Mouse (Mus musculus) kidney, embryonic 14.5 days (tissue): Measurements from ENCODE around the gene Hyls1. TPM values are rescaled to one million over a fixed set of nuclear protein-coding genes. Genes with fewer than 3 reads are reported as not detected.
"Not testable (repeated sequence)": the region's sequence is repeated elsewhere in the genome, so short reads cannot be mapped to it uniquely, and the experiment has no call there.

Source experiments
- ATAC-seq: fragments of 200-750 bp; cut with Nextera tagmentation; 2 replicates; pipeline ENCODE4 v1.8.0; 2017; ENCODE audit warnings: moderate number of reproducible peaks, mild to moderate bottlenecking, moderate TSS enrichment, moderate library complexity; ENCODE audit not compliant: low FRiP score, low TSS enrichment
- H3K27ac ChIP-seq: fragments of 300-500 bp; sonication (generic); 2 replicates; pipeline ENCODE4 v1.5.1; 2014; ENCODE audit warnings: low read depth, mild to moderate bottlenecking, low read length, moderate library complexity, mixed read lengths
- H3K27me3 ChIP-seq: fragments of 300-500 bp; sonication (generic); 2 replicates; pipeline ENCODE4 v1.6.1; 2014; ENCODE audit warnings: mild to moderate bottlenecking, low read length; ENCODE audit not compliant: control insufficient read depth, insufficient read depth
- H3K36me3 ChIP-seq: fragments of 300-500 bp; sonication (generic); 2 replicates; pipeline ENCODE4 v1.6.1; 2014; ENCODE audit warnings: low read length, mixed read lengths; ENCODE audit not compliant: control insufficient read depth, insufficient read depth
- H3K4me1 ChIP-seq: fragments of 300-500 bp; sonication (generic); 2 replicates; pipeline ENCODE4 v1.6.1; 2014; ENCODE audit warnings: low read length, mixed read lengths; ENCODE audit not compliant: control insufficient read depth, insufficient read depth
- H3K4me2 ChIP-seq: fragments of 300-500 bp; sonication (generic); replicated peaks from 2 replicates; pipeline ENCODE4 v1.6.1; 2014; ENCODE audit warnings: low read depth, mild to moderate bottlenecking, low read length
- H3K4me3 ChIP-seq: fragments of 300-500 bp; sonication (generic); 2 replicates; pipeline ENCODE4 v1.5.1; 2014; ENCODE audit warnings: mild to moderate bottlenecking, low read length
- H3K9ac ChIP-seq: fragments of 300-500 bp; sonication (generic); 2 replicates; pipeline ENCODE4 v1.6.1; 2014; ENCODE audit warnings: low read depth, mild to moderate bottlenecking, low read length, moderate library complexity
- H3K9me3 ChIP-seq: fragments of 300-500 bp; sonication (generic); 2 replicates; pipeline ENCODE4 v1.6.1; 2016; ENCODE audit warnings: low read length; ENCODE audit not compliant: control insufficient read depth
- WGBS: fragments of 180-500 bp; shearing (Covaris S2); extraction: QIAGEN DNeasy Blood & Tissue Kit; methylation state at CpG from one replicate; pipeline ENCODE4 v1.1.7; 2014; 5-methylcytosine and 5-hydroxymethylcytosine counted together
- polyA plus RNA-seq: library from polyadenylated mRNA; unstranded; fragments of >200 nt; fragmentation: Nextera tagmentation; extraction: Ambion mirVana; gene quantifications from 2 replicates; pipeline ENCODE4 v1.2.1, GENCODE M21; 2014

Hyls1 gene
- polyA plus RNA-seq = 16.6 and 17.0 TPM in 2 replicates

DNA sequence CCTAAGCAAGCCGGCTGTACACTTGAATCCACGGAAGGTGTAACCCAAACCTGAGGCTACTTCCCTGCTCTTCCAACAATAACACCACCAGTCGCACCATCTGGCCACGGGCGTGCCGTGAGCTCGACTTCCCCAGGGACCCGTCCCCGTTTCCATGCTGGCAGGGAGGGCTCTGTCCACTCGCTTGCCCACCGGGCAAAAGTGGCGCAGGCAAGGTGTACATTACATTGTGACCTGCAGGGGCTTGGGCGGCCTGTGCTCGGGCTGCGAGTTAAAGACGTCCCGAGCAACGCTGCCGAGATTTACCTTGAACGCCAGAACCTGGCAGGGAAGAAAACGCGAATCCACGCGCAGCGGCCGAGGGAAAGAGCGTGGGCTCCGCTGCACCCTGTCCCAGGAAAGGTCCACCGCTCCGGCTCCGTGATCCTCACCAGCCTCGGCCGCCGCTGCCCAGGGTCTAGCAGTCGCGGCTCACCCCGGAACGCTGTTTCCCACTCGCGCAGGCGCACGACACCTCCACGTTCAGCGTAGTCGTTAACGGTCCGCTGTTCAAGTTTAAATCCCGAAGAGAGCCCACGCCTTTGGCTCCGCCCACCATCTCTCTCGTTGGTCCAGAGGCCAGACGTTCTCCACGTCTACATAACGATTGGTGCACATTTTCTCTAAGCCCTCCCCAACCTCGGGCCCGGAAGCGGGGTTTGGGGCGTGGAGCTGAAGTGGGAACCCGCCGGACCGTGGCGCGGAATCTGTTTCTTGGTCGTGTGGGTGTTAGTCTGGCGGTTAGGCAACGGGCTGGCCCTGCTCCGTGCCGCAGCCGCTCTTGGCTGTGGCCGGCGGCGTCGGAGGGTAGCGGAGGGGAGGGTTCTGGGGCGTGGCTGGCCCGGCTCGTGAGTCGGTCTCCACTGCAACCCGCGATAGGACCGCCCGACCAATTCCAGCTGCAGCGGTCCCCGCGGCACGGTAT lies at the start of gene Hyls1, which contains the start of gene Pate2:
Gene Hyls1, minus strand, starts transcription at position 828 of the 964 bp plus-strand sequence.
Gene Pate2, plus strand, starts transcription at position 714 of the 964 bp plus-strand sequence.
- H3K9me3 ChIP-seq = no peaks in the 10 kb centered on the region
- H3K9ac ChIP-seq = peak within 1 kb of the TSS; percentile 77
- ATAC-seq = peak; percentile 97
- H3K4me2 ChIP-seq = peak within 1 kb of the TSS; percentile 48
- peak within 1 kb of the TSS; percentile 78 for H3K27ac ChIP-seq
- H3K36me3 ChIP-seq = peaks cover 32% of the 10 kb centered on the region
- H3K27me3 ChIP-seq = peaks cover 7% of the 10 kb centered on the region; the same call in 1 of the 2 replicates
- H3K4me1 ChIP-seq = peaks cover 7% of the 10 kb centered on the region; the same call in 1 of the 2 replicates
- under 1% methylated on average over 86 of the region's 86 CpGs for WGBS
- peak within 1 kb of the TSS; percentile 68 for H3K4me3 ChIP-seq

DNA sequence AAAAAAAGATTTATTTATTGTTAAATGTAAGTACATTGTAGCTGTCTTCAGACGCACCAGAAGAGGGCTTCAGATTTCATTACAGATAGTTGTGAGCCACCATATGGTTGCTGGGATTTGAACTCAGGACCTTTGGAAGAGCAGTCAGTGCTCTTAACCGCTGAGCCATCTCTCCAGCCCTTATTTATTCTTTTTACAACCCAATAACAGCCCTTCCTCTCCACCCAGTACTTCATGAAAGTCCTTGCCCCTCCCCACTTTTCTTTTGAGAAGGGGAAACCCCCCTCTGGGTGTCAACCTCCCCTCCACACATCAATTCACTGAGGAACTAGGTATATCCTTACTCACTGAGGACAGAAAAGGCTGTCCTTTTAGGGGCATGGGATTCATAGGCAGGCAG lies 46.6 kb upstream of the Hyls1 start:
- H3K27me3 ChIP-seq, H3K4me2 ChIP-seq, H3K9me3 ChIP-seq, ATAC-seq, H3K4me3 ChIP-seq, H3K9ac ChIP-seq, H3K4me1 ChIP-seq, H3K27ac ChIP-seq, H3K36me3 ChIP-seq: not testable (repeated sequence)
- WGBS = 60% methylated on average over 2 of the region's 2 CpGs

DNA sequence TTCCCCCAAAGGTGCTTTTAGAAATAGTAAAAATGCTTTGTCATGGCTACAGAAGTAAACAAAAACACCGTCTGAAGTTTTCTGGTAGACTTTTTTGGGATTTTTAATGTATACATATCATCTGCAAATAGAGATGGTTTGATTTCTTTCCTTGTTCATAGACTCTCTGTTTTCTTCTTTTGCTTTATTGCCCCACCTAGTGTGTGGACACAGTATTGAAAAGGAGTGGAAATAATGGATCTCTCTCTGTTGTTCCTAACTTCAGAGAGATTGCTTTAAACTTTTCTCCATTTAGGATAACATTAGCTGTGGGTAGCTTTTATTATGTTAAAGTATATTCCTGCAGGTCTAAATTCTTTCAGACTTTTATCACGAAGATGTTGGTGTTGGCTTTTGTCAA lies 43.8 kb upstream of the Hyls1 start:
- 36% methylated on average over 2 of the region's 2 CpGs for WGBS
- no peak for ATAC-seq
- Histone ChIP-seq H3K27me3 (no peaks in the 10 kb centered on the region), H3K4me1 (no peaks in the 10 kb centered on the region), H3K36me3 (no peaks in the 10 kb centered on the region), H3K4me2 (no peak overlapping the region), H3K4me3 (no peak overlapping the region), H3K27ac (no peak overlapping the region), H3K9me3 (no peaks in the 10 kb centered on the region), H3K9ac (no peak overlapping the region)

DNA sequence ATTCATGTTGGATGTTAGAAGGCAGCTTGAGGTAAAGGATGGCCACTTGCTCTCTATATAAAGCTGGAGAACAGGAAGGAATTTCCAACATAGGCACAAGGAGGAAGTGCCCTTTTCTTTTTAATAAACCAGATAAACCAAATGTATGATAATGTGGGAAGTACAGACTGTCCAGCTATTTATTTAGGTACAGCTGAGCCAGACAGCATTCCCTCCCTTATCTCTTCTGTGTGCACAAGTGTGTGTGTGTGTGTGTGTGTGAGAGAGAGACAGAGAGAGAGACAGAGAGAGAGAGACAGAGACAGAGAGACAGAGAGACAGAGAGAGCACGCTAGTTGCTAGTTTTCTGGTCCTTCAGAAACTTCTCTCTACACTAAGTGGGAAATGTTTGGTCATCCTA lies 41.6 kb upstream of the Hyls1 start, which contains the start of gene Pate4:
Gene Pate4, minus strand, starts transcription at position 101 of the 400 bp plus-strand sequence.
- Histone ChIP-seq H3K4me3 (no peak within 1 kb of the TSS), H3K36me3 (no peaks in the 10 kb centered on the region), H3K27ac (no peak within 1 kb of the TSS), H3K27me3 (no peaks in the 10 kb centered on the region), H3K4me2 (no peak within 1 kb of the TSS), H3K9ac (no peak within 1 kb of the TSS), H3K9me3 (no peaks in the 10 kb centered on the region), H3K4me1 (no peaks in the 10 kb centered on the region)
- 90% methylated on average over 1 of the region's 1 CpGs for WGBS
- ATAC-seq = no peak

DNA sequence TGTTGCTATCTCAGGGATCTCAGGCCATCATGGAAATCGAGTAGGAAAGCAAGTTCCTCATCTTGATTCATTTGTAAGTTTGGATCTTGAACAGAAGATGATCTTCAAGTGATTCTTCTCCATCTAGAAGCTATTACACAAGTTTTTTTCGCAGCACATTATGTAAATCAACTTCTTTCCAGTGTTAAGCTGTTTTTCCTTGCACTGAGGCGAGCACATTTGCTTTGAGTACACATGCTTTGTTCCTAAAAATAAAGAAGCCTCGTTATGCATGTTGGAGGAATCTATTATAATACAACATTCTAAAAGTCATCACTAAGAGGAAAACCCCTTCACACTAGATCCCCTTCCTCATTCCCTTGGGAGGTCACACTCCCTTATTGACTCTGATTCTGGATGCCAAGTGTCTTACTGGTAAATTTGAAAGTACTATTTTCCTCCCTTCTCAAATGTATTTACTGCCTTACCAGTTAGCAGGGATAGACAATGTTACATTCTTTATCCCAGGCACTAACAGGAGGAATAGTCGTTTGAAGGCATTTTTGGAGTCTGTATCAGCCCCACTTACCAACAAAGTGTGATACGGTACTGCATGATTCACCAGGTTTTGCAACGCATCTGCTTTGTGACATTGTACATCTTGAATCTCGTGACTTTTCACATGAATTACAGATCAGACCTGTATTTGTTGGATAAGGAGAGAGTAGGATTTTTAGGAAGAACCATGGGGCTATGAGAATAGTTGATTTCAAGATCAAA lies 37.6 kb upstream of the Hyls1 start:
- Histone ChIP-seq H3K27ac (no peak overlapping the region), H3K4me2 (no peak overlapping the region), H3K4me1 (no peaks in the 10 kb centered on the region), H3K9ac (no peak overlapping the region), H3K4me3 (no peak overlapping the region), H3K27me3 (no peaks in the 10 kb centered on the region), H3K9me3 (no peaks in the 10 kb centered on the region), H3K36me3 (no peaks in the 10 kb centered on the region)
- ATAC-seq = no peak
- 74% methylated on average over 8 of the region's 8 CpGs for WGBS

- Histone ChIP-seq H3K4me2 (no peak overlapping the region), H3K27ac (no peak overlapping the region), H3K4me3 (no peak overlapping the region), H3K36me3 (no peaks in the 10 kb centered on the region), H3K4me1 (no peaks in the 10 kb centered on the region), H3K9me3 (no peaks in the 10 kb centered on the region), H3K27me3 (no peaks in the 10 kb centered on the region), H3K9ac (no peak overlapping the region)
- WGBS = 14% methylated on average over 2 of the region's 2 CpGs
- ATAC-seq = peak; percentile 60; the same call in 1 of the 2 replicates
Observed at GRCm38 (mm10) chr9:35592903-35593302, 22.7 kb upstream of the Hyls1 start.

DNA sequence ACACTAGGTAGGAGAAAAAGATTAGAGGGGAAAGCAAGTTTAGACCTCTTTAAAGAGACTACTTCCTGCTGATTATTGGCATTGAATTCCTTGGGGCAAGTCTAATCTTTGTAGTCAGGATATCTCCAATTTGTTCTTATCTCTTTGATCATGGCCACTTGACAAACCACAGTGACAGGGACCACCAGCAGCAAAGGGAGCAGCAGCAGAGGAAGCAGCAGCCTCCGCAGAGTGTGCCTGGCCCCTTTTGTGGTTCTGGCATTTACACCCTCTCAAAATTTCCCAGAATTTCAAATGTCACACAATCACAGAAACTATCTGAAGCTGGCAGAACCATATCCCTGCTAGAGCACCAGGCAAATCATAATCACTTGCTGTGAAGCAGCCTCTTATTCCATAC lies 17.5 kb upstream of the Hyls1 start:
- H3K9ac ChIP-seq = no peak overlapping the region
- H3K4me2 ChIP-seq = no peak overlapping the region
- no peak overlapping the region for H3K4me3 ChIP-seq
- no peak for ATAC-seq
- no peaks in the 10 kb centered on the region for H3K9me3 ChIP-seq
- WGBS = 64% methylated on average over 1 of the region's 1 CpGs
- no peaks in the 10 kb centered on the region for H3K4me1 ChIP-seq
- H3K27ac ChIP-seq = no peak overlapping the region
- H3K36me3 ChIP-seq = no peaks in the 10 kb centered on the region
- no peaks in the 10 kb centered on the region for H3K27me3 ChIP-seq

DNA sequence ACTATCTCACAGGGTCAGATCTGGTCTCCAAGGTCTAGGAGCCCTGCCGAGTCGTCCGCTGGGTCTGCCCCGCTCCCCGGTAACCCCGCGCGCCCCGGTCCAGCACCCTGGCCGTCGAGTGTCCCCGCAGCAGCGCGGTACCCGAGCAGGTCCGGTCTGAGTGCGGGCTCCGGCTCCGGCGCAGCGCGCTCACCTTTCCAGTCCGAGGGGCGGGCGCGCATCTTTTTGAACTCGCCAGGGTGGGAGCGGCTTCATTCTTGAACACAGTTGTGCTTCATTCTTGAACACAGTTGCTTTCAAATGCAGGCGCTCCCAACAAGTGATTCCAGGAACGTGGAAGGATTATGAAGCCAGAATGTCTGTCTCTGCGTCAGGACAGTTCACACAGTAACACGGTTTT lies 4.2 kb upstream of the Hyls1 start:
- 5% methylated on average over 32 of the region's 32 CpGs for WGBS
- peak overlapping the region; percentile 29 for H3K4me3 ChIP-seq
- no peak for ATAC-seq
- no peaks in the 10 kb centered on the region for H3K36me3 ChIP-seq
- no peaks in the 10 kb centered on the region for H3K4me1 ChIP-seq
- no peak overlapping the region for H3K27ac ChIP-seq
- peak overlapping the region; percentile 39 for H3K4me2 ChIP-seq
- no peak overlapping the region for H3K9ac ChIP-seq
- peaks cover 7% of the 10 kb centered on the region; the same call in 1 of the 2 replicates for H3K27me3 ChIP-seq
- H3K9me3 ChIP-seq = no peaks in the 10 kb centered on the region
